Mouse (Mus musculus) telencephalon, adult 2 months (tissue): ENCODE measurements at regions not wholly inside any gene's neighbourhood (a gene's known extent, or its start where the extent isn't known, plus 50 kb on each side); places are given as distances from the start of the nearest gene placed in this dataset.
A peak's percentile ranks its signal among the peaks of the same experiment; 100 is the strongest.

Experiments
- DNase-seq: peaks from one replicate; pipeline ENCODE4 v3.0.0-alpha.2; 2011; ENCODE audit warnings: low read depth, low spot score

DNA sequence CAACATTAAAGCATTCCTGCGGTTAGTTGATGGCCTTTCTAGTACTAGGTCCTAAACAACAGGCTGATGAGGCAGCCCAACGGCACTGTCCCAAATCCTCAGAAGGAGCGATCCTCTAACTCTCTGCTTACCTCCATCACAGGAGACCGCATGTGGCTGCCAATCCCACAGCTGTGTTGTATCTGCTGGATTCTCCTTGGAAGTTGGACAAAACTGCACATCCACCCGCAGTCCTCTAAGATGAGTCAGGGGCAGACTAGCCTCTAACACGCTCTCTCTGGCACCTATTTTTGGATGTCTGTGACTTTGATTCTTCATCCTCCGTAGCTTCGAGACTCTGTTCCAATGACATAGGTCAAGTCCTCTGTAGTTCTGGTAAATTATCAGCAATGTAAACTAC is 432.5 kb downstream of the Fgf9 start:
- no peak for DNase-seq

- no peak for DNase-seq
Measured at GRCm38 (mm10) chr14:58500014-58500413, 429.7 kb downstream of the Fgf9 start.

DNA sequence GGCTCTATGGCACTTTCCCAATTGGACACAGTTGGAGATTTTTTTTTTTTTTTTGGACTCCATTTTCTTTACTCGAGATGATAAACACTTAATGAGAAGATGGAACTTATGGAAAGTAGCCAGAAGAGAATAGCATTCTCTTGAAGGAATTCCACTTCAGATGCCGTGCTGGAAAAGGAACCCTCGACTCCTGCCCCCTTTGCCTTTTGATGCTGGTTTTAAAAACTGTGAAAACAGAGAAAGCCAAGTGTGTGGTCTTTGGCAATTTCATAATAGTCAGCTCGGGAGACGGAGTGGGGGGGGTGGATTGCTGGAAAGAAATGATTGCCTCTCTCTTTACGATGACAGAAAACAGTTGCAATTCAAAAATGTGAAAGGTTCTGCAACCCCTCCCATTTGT is 429.2 kb downstream of the Fgf9 start:
- no peak for DNase-seq

DNA sequence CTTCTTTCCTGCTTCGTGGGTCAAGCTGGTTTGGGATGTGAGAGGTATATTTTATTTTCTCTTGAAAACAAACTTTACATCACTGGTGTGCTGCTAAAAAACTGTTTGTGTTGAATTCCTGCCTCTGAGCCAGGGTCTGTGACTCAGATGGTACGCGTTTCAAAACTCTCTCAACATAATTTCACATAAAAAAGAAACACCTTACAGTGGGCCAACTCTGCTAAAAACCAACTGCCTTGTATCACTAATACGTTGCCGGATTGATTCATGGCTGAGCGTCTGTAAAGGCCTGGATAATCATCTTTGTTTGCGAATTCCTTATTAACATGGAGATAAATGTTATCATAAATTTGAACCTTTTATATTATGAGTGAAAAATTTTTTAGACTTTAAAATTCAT is 428.7 kb downstream of the Fgf9 start:
- no peak for DNase-seq

DNA sequence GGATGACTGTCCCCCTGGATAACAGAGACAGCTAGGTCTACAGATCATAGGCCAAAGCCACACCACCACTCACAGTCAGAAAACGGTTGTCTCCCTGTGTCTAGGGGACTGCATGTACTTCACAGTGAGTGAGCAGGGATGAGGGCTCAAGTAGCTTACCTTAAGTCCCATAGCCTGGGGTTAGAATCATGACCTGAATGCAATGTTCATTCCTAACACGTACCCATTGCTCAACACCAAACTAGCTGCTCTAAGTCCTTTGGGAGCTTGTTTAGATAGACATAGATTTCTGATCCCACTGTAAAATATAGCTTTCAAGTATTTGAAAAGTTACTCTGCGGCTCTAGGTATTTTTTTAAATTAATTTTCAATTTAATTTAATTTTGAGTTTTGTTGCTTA is 426.6 kb downstream of the Fgf9 start:
- no peak for DNase-seq

DNA sequence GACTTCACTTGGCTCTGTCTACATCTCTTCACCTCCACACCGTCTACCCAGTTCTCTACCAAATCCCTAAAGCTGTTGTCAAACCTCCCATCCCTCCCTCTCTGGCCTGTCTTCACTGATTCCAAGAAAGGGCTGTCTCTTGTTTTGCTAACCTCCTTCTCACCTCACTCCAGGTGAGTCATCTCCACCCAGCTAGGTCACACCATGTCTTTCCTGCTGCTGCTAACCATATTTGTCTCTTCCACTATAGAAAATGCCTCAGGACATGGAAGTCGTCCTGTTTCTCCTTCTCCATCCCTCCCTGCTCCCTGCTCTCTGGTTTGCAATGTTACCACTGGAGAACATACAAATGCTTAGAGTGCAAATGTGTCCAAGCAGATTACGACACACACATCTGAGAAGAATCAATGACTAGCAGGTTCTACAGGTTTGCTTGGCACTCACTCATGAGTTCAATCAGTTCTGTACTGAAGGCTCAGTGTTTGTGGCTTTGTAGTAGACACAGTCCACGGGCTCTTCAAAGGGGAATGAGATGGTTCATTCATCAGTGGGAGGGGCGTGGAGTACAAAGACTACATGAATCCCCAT is 424.1 kb downstream of the Fgf9 start:
- DNase-seq = no peak

DNA sequence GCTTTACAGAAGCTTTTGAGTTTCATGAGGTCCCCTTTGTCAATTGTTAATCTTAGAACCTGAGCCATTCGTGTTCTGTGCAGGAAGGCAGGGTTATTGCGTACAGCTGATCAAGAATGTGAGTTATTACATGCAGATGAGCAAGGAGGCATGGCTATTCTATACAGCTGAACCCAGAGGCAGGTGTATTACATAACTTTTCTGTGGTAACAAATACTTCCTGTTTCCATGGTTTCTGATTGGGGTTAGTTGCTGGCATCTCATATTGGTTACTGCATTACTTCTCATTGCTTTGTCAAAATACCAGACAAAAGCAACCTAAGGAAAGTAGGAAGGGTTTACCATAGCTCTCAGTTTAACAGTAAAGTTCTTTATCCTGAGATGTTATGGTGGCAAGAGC is 421.8 kb downstream of the Fgf9 start:
- DNase-seq = no peak

- DNase-seq = no peak
Measured at GRCm38 (mm10) chr14:58488803-58489202, 418.5 kb downstream of the Fgf9 start.

GRCm38 (mm10) chr14:58487836-58488235 is 417.5 kb downstream of the Fgf9 start:
- no peak for DNase-seq

GRCm38 (mm10) chr14:58480454-58480853 is 410.1 kb downstream of the Fgf9 start:
- no peak for DNase-seq

DNA sequence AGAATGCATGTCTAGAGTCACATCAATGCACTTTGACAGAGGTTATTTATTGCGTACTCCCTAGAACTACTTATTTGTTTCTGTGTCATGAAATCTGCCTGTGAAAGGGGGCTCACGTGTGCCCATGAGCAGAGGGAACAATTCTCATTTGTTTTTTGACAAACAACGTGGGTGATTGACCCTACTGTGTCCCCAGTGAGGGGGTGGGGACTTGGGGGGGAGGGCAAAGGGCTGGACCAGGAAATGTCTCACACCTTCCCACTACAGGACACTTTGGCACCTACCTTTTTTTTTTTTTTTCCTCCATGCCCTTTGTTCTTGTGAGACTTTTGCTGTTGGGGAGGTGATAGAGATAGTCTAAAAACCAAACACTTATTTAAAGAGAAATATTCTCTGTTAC is 400.3 kb downstream of the Fgf9 start:
- no peak for DNase-seq

- no peak for DNase-seq
Measured at GRCm38 (mm10) chr14:58468451-58468850, 398.1 kb downstream of the Fgf9 start.

DNA sequence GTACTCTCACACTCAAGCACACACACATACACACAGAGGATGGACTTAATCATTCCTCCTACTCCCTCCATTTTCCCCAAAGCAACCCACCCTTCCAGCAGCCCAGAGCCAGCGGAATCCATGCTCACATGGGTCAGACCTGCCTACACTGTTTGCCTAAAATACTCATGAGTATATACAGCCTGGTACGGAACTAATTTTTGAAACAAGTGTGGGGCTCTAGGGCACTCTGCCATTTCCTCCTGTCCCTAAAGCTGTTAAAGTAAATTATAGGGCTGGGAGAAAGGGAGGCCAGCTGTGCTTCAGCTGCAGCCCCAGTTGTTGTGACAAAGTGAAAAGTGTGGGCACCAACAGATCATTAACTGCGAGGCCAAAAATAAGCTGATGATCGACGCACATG is 397.5 kb downstream of the Fgf9 start:
- DNase-seq = peak; percentile 18

GRCm38 (mm10) chr14:58446776-58447354 is 376.5 kb downstream of the Fgf9 start:
- no peak for DNase-seq

DNA sequence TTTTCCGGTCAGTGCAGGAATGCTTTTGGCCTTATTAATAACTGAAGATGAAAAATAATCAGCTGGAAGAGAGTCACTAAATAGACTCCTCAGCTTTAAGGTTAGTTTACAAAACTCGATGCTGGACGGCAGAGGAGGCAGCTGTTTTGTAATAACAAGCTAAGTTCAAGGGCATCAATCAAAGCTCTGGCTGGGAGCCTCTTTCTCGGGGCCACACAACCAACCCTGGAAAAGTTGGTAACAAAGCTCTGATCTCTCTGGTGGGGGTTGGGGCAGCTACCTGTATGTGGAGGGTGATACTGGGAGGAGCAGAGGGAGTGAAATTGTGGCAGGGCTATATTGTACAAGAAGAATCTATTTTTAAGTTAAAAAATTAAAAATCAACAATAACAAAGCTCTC is 374.1 kb downstream of the Fgf9 start:
- DNase-seq = no peak

- no peak for DNase-seq
Measured at GRCm38 (mm10) chr14:58442501-58442900, 372.2 kb downstream of the Fgf9 start.

GRCm38 (mm10) chr14:58439963-58440362 is 369.6 kb downstream of the Fgf9 start:
- DNase-seq = no peak

GRCm38 (mm10) chr14:58436096-58436495 is 365.7 kb downstream of the Fgf9 start:
- DNase-seq = no peak

DNA sequence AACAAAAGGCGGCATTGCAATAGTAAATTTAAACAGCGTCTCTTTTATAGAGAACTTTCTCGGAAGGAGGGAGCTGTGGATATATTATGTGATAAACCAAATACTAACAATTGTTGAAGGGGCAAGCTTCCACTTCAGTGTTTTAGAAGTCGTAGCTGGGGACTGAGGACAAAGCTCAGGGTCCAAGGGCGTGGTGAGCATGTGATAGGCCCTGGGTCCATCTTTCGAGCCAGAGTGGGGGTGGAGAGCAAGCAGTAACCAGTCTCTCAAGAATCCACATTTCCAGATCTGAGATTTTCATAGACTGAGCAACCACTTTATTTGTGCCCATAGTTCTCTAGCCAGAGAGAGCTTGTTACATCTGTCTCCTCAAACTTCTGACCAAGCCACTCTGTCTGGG is 356.1 kb downstream of the Fgf9 start:
- no peak for DNase-seq

DNA sequence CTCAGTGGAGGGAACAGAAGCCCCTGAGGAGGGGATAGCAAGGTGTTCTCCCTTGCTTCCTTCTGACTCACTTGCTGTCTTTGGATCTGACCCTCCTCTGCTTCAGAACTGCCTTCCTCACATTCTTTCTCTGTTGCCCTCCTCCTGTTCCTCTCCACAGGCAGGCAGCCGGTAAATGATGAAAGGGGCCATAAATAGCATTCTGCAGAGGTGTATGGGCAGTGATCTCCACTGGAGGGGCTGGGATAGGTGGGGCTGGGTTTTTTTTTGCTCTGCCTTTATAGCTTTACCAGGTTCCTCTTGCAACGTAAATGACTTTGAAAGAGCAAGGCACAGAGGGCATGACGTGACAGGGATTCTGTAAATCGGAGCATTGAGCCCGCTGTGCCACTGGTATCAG is 351.6 kb downstream of the Fgf9 start:
- no peak for DNase-seq

DNA sequence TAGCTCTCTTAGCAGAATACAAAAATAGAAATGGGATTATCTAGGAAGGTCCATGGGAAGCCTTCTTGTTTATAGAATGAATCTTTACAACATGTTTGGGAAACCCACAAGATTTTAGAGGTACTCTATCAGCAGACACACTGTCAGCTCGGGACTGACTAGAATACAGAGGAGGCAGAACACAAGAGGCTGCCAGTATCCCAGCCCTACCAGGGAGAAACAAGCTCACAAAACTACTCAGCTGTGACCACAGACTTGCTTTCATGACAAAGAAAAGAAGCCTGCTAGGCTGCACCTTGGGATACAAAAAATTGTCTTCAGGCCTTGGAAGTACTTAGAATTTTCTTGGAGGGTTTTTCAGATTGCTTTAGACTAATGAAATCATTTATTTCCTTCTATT is 347.2 kb downstream of the Fgf9 start:
- DNase-seq = no peak

DNA sequence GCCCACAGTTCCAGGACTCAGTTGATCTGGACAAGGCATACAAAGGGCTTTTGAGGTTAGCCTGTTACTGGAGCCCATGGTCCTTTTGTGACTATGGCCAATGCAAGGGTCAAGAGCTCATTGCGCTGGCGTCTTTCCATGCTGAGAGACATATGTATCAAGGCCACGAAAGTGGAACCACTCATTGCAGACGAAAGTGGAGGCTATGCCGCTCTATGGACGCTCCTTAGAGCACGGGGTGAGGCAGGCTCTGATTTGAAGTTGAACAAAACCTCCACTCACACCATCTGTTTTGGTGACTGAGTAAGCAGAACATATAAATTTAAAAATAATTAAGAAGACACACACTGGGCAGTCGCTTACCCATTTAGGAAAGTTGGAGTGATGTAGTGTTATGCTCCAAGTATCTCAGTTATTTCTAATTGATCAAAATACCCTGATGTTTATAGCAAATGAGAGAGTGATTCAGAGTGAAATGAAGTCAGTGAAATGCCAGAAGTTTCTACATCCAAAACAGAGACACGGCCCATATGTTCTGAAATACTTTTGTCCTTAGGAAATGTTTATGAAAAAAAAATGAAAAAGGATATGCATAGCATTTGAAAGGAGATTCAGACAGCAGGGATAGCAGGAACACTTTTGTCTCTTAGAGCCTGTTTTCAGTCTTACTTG is 321.8 kb downstream of the Fgf9 start:
- DNase-seq = peak; percentile 22

- no peak for DNase-seq
Measured at GRCm38 (mm10) chr14:58390741-58391140, 320.4 kb downstream of the Fgf9 start.
